Mouse (Mus musculus) activated CD4-positive, CD25-positive, alpha-beta regulatory T cell (primary cell): ENCODE measurements around the gene Fbxo41. TPM values are rescaled to one million over a fixed set of nuclear protein-coding genes. Genes with fewer than 3 reads are reported as not detected.

Experiments
- polyA plus RNA-seq, 2 experiments: library from polyadenylated mRNA; unstranded; fragments of 100-300 nt; shearing (Covaris generic); gene quantifications; one replicate each; pipeline ENCODE4 v1.2.1; 2017

Fbxo41 gene
- under 1 TPM; 0.12 to 0.21 TPM for polyA plus RNA-seq

GRCm38 (mm10) chr6:85502911-85503250 is at the start of gene Fbxo41:
TSS of gene Fbxo41 (minus strand) at chr6:85502994.

GRCm38 (mm10) chr6:85513531-85513910 is 10.7 kb upstream of the Fbxo41 start, which contains the start of gene Egr4:
TSS of gene Egr4 (minus strand) at chr6:85513589.

DNA sequence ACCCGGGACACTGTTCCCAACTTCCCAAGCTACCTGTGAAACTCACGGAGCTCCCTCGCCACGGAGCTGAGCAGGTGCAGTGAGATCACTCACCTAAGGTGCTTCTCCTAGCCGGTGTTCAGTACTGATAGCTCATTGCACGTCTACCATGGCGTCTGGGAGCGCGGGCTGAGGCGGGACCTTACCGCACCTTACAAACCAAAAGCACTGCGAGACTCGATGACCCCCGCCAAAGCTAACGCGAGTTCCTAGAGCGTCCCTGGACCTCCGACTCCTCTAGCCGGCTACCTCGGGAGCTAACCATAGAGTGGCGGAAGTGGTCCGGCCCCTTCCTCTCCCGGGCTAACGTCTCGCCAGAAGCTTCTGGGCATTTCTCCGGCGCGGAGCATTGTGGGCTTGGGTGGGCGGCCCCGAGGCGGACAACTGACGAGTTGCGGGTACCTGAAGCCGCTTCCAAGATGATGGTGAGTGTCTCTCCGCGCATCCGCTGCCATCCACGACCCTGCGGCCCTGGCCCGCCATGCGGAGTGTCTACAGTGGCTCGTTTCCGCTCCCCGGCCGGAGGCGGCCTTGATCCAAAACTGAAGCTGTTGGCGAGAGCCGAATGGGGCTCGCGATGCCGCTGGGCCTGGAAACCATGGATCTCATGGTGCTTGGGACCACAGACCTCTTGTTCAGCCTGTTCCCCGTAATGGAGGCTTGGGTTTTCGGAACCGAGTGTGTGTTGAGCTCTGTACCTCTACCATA is 51.0 kb downstream of the Fbxo41 start, which contains the start of gene Pradc1:
Gene Pradc1, minus strand, starts transcription at position 307 of the 747 bp plus-strand sequence.

DNA sequence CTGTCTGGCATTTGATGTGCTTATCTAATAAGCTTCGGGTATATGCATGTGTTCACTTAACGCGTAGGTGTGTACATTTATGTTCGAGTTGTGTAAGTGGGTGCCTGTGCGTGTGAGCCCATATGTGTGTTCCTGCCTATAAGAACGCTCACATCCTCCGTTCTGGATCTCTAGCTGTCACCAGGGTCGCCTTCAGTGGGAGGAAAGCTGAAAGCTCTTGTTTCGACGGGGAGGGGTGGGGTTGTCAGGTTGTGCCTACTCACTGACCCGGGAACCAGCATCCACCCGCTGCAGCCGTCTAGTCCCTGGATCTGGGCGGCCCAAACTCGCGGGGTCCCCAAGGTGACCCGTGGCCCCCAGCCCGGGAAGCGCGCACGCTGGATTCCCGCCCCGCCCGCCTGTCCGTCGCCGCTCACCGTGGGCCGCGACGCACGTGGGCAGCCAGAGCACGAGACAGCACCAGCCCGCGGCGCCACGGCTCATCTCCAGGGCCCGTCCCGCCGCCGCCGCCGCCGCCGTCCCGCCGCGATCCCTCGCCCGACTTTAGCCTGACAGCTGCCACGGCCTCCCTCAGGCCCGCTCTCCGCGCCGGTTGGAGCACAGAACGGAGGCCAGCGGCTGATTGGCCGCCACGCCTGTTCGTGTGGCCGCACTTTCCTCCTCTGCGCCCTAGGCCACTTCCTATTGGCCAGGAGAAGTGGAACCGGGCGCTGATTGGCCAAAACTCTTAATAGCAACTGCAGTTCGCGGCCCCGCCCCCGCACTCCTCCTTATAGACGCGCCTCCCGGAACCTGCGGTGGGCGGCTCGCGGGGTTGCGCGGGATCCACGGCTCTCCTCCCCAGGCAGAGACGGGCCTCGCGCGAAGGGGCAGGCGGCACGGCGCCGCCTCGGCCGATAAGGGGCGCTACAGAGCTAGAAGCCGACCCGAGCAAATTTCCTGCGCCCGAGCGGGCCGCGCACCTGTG is 51.8 kb downstream of the Fbxo41 start, which contains the start of gene Cct7:
Gene Cct7, plus strand, starts transcription at position 818 of the 967 bp plus-strand sequence.

DNA sequence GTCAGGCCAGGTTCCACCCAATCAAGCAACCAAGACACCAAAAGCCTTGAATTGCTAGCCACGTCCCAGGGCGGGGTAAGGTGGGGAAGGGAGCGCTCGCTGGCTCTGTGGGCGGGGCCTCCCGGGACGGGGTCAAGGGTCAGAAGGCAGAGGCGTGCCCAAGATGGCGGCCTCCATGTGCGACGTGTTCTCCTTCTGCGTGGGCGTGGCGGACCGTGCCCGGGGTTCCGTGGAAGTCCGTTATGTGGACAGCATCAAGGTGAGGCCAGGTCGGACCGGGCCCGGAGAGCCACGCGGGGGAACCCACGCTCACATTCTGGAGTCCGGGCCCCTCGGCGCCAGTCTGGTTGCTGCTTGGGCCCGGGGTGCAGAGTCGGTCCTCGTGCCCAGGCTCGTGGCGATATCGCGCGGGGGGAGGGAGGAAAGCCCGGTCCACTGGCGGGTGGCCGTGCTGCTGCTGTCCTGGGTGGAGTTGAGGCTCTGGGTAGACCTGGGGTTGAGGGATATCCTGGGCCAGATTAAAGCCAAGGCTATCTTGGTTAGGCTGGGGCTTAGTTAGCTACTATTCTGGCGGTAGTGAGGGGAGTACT is 70.9 kb downstream of the Fbxo41 start, which contains the start of gene Smyd5:
Gene Smyd5, plus strand, starts transcription at position 148 of the 590 bp plus-strand sequence.

DNA sequence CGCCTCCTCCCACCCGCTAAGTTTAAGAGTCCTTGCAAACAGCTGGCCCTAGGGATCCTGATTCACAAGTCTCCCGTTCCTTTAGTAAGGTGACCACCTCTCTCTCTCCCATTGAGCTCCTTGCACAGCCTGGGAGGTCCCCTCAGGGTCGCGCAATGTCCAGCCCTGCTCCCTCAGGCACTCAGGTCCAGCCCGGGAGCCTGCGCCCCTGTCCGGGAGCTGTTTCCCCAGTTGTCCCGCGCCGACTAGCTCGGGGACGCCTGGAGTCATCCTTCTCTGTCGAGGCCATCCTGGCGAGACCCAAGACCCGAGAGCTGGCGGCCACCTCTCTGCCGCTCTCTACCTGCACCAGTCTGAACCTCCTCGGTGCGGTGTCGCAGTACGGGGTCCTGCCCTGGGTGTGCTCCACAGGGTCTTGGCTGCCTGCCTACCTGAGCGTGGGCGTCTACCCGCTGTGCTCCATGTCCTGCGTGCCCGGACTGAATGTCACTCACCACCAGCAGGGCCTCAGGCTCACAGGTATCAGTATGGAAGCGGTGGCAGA is 78.9 kb downstream of the Fbxo41 start, which contains the start of gene Noto:
Gene Noto, plus strand, starts transcription at position 51 of the 544 bp plus-strand sequence.

Other genes starting within 250 kb of the Fbxo41 start
- gene Sfxn5, start 169.6 kb downstream of the Fbxo41 start, polyA plus RNA-seq = 1 to 10 TPM in 1 of 2 experiments, under 1 TPM in 1; 0.55 to 1.6 TPM
- gene Rab11fip5, start 128.4 kb downstream of the Fbxo41 start, polyA plus RNA-seq = under 1 TPM; 0.24 to 0.52 TPM
- gene Noto, start 79.1 kb downstream of the Fbxo41 start, polyA plus RNA-seq = under 1 TPM in 1 of 2 experiments, not detected in 1; 0.17 TPM
- gene Smyd5, start 71.0 kb downstream of the Fbxo41 start, polyA plus RNA-seq = 10 to 100 TPM; 30.2 to 34.5 TPM
- gene Cct7, start 51.5 kb downstream of the Fbxo41 start, polyA plus RNA-seq = 100 to 1,000 TPM; 255 to 288 TPM
- 10 to 100 TPM; 26.3 to 27.6 TPM for gene Pradc1, start 51.0 kb downstream of the Fbxo41 start, polyA plus RNA-seq
- under 1 TPM in 1 of 2 experiments, not detected in 1; 0.14 TPM for gene Egr4, start 10.6 kb upstream of the Fbxo41 start, polyA plus RNA-seq
- gene Alms1, start 84.5 kb upstream of the Fbxo41 start, polyA plus RNA-seq = 1 to 10 TPM; 1.9 to 3.9 TPM
- gene Nat8f7, start 210.2 kb upstream of the Fbxo41 start, polyA plus RNA-seq = not detected